Mouse (Mus musculus) CH12.LX (cell line): Measurements from ENCODE around the gene Dnase2a. TPM values are rescaled to one million over a fixed set of nuclear protein-coding genes. Genes with fewer than 3 reads are reported as not detected.

ENCODE experiments used
- DNase-seq: peaks from one replicate; pipeline ENCODE4 v3.0.0-alpha.2; 2013; ENCODE audit errors: extremely low read depth
- H3K27ac ChIP-seq: 2 replicates; pipeline ENCODE4 v1.5.1; 2012; ENCODE audit warnings: low read depth, mild to moderate bottlenecking, control low read depth, moderate library complexity; ENCODE audit not compliant: insufficient read depth
- H3K27me3 ChIP-seq: replicated peaks from 2 replicates; pipeline ENCODE3; 2012; ENCODE audit warnings: inconsistent platforms
- H3K36me3 ChIP-seq, 2 experiments: replicated peaks in 1 of 2; 2 replicates each; pipeline versions ENCODE3 to v1.6.1; 2012; ENCODE audit warnings: inconsistent platforms in 1 of 2, low read length in 1 of 2, mild to moderate bottlenecking in 1 of 2, mixed read lengths in 1 of 2, moderate library complexity in 1 of 2; ENCODE audit not compliant: control insufficient read depth in 1 of 2, insufficient read depth in 1 of 2
- H3K4me1 ChIP-seq, 2 experiments: 2 replicates each; pipeline ENCODE4 v1.6.1; 2012; ENCODE audit warnings: inconsistent platforms in 1 of 2, moderate library complexity in 1 of 2; ENCODE audit not compliant: insufficient read depth in 2 of 2, control insufficient read depth in 1 of 2
- H3K4me2 ChIP-seq: 2 replicates; pipeline ENCODE4 v1.6.1; 2012; ENCODE audit warnings: low read depth, mild to moderate bottlenecking, control low read depth; ENCODE audit not compliant: poor library complexity, insufficient read depth, severe bottlenecking
- H3K4me3 ChIP-seq, 3 experiments: fragments of 150-350 bp in 1 of 3; sonication (generic) in 1 of 3; replicated peaks in 1 of 3; 2 replicates each; pipeline versions ENCODE3 to v1.5.1; 2011 to 2012; ENCODE audit warnings: low read depth in 2 of 3, low read length in 2 of 3, mild to moderate bottlenecking in 2 of 3, moderate library complexity in 2 of 3, control low read depth in 1 of 3, improper control_type of control experiment in 1 of 3, inconsistent platforms in 1 of 3, mixed read lengths in 1 of 3; ENCODE audit not compliant: poor library complexity in 1 of 3
- H3K79me2 ChIP-seq: replicated peaks from 2 replicates; pipeline ENCODE4 v1.6.1; 2012; ENCODE audit warnings: mild to moderate bottlenecking, moderate library complexity; ENCODE audit not compliant: control insufficient read depth, poor library complexity, insufficient read depth, severe bottlenecking; ENCODE audit errors: extremely low read depth
- H3K9ac ChIP-seq: 2 replicates; pipeline ENCODE4 v1.6.1; 2012; ENCODE audit warnings: low read depth, mild to moderate bottlenecking, control low read depth, moderate library complexity; ENCODE audit not compliant: insufficient read depth
- H3K9me3 ChIP-seq: replicated peaks from 2 replicates; pipeline ENCODE3; 2012; ENCODE audit warnings: low read length, inconsistent platforms, mixed read lengths
- BHLHE40 ChIP-seq: IDR thresholded peaks from 2 replicates; pipeline ENCODE4 v1.6.1; 2011; ENCODE audit warnings: mild to moderate bottlenecking, low read depth, low read length, improper control_type of control experiment
- E2F4 ChIP-seq: IDR thresholded peaks from 2 replicates; pipeline ENCODE4 v1.6.1; 2011; ENCODE audit warnings: low read depth, low read length, improper control_type of control experiment; ENCODE audit not compliant: insufficient replicate concordance
- ELF1 ChIP-seq: IDR thresholded peaks from 2 replicates; pipeline ENCODE4 v1.6.1; 2014; ENCODE audit warnings: low read depth, mild to moderate bottlenecking, inconsistent platforms, low read length, improper control_type of control experiment
- ETS1 ChIP-seq: conservative IDR thresholded peaks from 2 replicates; pipeline ENCODE4 v1.6.1; 2012; ENCODE audit warnings: low read depth, mild to moderate bottlenecking, inconsistent platforms, low read length, improper control_type of control experiment, moderate library complexity
- GABPA ChIP-seq: IDR thresholded peaks from 2 replicates; pipeline ENCODE4 v1.6.1; 2012; ENCODE audit warnings: low read depth, low read length, improper control_type of control experiment, inconsistent platforms; ENCODE audit not compliant: insufficient replicate concordance
- JUN ChIP-seq: IDR thresholded peaks from 2 replicates; pipeline ENCODE4 v1.6.1; 2011; ENCODE audit warnings: low read depth, mild to moderate bottlenecking, low read length, improper control_type of control experiment, moderate library complexity; ENCODE audit not compliant: insufficient read depth
- MAFK ChIP-seq: IDR thresholded peaks from 2 replicates; pipeline ENCODE4 v1.6.1; 2011; ENCODE audit warnings: low read length, improper control_type of control experiment; ENCODE audit not compliant: insufficient replicate concordance
- NELFE ChIP-seq: IDR thresholded peaks from 2 replicates; pipeline ENCODE4 v1.6.1; 2011; ENCODE audit warnings: low read depth, low read length, improper control_type of control experiment
- NRF1 ChIP-seq: IDR thresholded peaks from 2 replicates; pipeline ENCODE4 v1.6.1; 2014; ENCODE audit warnings: low read depth, mild to moderate bottlenecking, inconsistent platforms, low read length, improper control_type of control experiment, moderate library complexity
- POLR2AphosphoS2 ChIP-seq: IDR thresholded peaks from 2 replicates; pipeline ENCODE4 v1.6.1; 2011; ENCODE audit warnings: low read depth, low read length, improper control_type of control experiment
- SMC3 ChIP-seq: IDR thresholded peaks from 2 replicates; pipeline ENCODE4 v1.6.1; 2011; ENCODE audit warnings: low read depth, low read length, improper control_type of control experiment
- TBP ChIP-seq: conservative IDR thresholded peaks from 2 replicates; pipeline ENCODE4 v1.6.1; 2011; ENCODE audit warnings: low read depth, low read length, improper control_type of control experiment
- USF1 ChIP-seq: IDR thresholded peaks from 2 replicates; pipeline ENCODE4 v1.6.1; 2014; ENCODE audit warnings: low read depth, mild to moderate bottlenecking, inconsistent platforms, low read length, improper control_type of control experiment
- ZKSCAN1 ChIP-seq: IDR thresholded peaks from 2 replicates; pipeline ENCODE4 v1.6.1; 2012; ENCODE audit warnings: low read depth, inconsistent platforms, low read length, improper control_type of control experiment, borderline replicate concordance
- ZMIZ1 ChIP-seq: IDR thresholded peaks from 2 replicates; pipeline ENCODE4 v1.6.1; 2012; ENCODE audit warnings: low read depth, mild to moderate bottlenecking, inconsistent platforms, low read length, improper control_type of control experiment
- dilution Hi-C: fragments of 300-500 bp; cut with MboI; formaldehyde crosslinking; loops from 2 replicates; pipeline ENCODE4 v1.14.3; 2020; ENCODE audit warnings: low sequenced_read_pairs; ENCODE audit not compliant: extremely low pct_unique_long_range_greater_than_20kb, extremely low pct_ligation_motif_present
- in situ Hi-C: fragments of 300-500 bp; cut with MboI; formaldehyde crosslinking; loops from 3 replicates; pipeline ENCODE4 v1.14.3; 2019; ENCODE audit warnings: low sequenced_read_pairs, low pct_ligation_motif_present, low pct_unique_long_range_greater_than_20kb, mixed read lengths
- polyA plus RNA-seq: library from polyadenylated mRNA; unstranded; fragments of >175 nt; gene quantifications from 2 replicates; pipeline ENCODE4 v1.2.1, GENCODE M21; 2012; ENCODE audit warnings: low read depth; ENCODE audit not compliant: insufficient read length
- total RNA-seq, 2 experiments: library from RNA; depleted of rRNA; stranded (reverse); fragments of 300-350 nt in 1 of 2; fragments of >200 nt in 1 of 2; gene quantifications; 2 replicates each; pipeline ENCODE4 v1.2.3; 2012 to 2014

Gene Dnase2a
- total and polyA plus RNA-seq, 3 experiments: 12.8 to 25.4 (median 15.0) TPM

DNA sequence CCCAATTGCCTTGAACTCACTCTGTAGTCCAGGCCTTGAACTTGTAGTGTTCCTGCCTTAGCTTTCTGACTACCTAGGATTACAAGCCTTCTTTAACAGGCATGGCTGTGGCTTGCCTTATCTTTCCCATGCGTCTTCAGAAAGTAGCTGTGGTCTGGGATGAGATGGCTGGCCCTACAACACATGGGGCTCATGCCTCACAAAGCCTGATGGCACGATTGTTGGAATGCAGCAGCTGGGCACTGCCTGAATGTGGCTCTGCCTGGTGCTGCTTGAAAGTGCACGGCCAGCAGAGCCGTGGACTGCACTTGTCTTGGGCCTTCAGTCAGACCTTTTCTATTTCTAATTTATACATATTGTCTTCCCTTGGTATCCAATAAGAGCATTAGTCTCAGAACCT is 23.6 kb upstream of the Dnase2a start:
- H3K9me3 ChIP-seq: no peaks in the 10 kb centered on the region
- H3K4me2 ChIP-seq: no peak overlapping the region
- no peak overlapping the region for H3K27ac ChIP-seq
- H3K4me3 ChIP-seq: no peak overlapping the region
- dilution Hi-C loops (no loop called here), in situ Hi-C loops (loop anchor here (5.0 kb wide), 1 partner anchor 37 kb away; the partner anchor contains the start of gene Calr)
- peaks cover 14 to 47% of the 10 kb centered on the region in 2 experiments for H3K36me3 ChIP-seq
- H3K79me2 ChIP-seq: no peaks in the 10 kb centered on the region
- no peaks in the 10 kb centered on the region for H3K27me3 ChIP-seq
- H3K4me1 ChIP-seq: peaks cover 0 to 2% of the 10 kb centered on the region in 2 experiments; a peak in 1 of 4 replicates
- H3K9ac ChIP-seq: no peak overlapping the region
- DNase-seq: no peak
- TF ChIP-seq JUN (no peak), ELF1 (no peak), ETS1 (no peak), NRF1 (no peak), E2F4 (no peak), ZKSCAN1 (no peak), BHLHE40 (no peak)

DNA sequence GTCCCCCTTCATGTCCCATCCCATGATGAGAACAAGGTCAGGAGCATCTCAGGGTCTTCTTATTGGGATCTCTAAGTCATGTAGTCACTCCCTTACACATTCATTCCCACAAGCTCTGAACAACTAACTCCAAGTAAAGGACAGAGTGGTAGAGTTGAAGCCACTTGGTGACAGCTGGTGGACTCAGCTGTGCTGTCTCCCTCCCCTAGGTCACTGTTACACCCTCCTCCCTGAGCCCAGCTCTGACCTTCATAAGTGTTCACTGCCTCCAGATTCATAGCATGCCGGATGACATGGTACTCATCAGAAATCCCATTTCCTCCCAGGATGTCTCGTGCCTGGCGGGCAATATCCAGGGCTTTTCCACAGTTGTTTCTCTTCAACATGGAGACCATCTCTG is 20.1 kb upstream of the Dnase2a start:
- H3K27ac ChIP-seq: no peak overlapping the region
- H3K4me3 ChIP-seq: no peak overlapping the region
- DNase-seq: no peak
- H3K9me3 ChIP-seq: no peaks in the 10 kb centered on the region
- no peaks in the 10 kb centered on the region for H3K27me3 ChIP-seq
- in situ Hi-C loops (loop anchor here (5.0 kb wide), 1 partner anchor 41 kb away; the partner anchor contains the start of gene Calr), dilution Hi-C loops (no loop called here)
- no peak overlapping the region for H3K9ac ChIP-seq
- peaks cover 7 to 14% of the 10 kb centered on the region in 2 experiments; a peak in 3 of 4 replicates for H3K4me1 ChIP-seq
- no peaks in the 10 kb centered on the region for H3K79me2 ChIP-seq
- H3K36me3 ChIP-seq: peaks cover 16 to 64% of the 10 kb centered on the region in 2 experiments
- H3K4me2 ChIP-seq: no peak overlapping the region
- TF ChIP-seq ELF1 (no peak), POLR2AphosphoS2 (no peak), MAFK (no peak), NELFE (no peak), TBP (no peak), JUN (no peak), GABPA (no peak), ZMIZ1 (no peak), SMC3 (no peak), USF1 (no peak), ETS1 (no peak)
- TF ChIP-seq, all 38 proteins: peak for 0
